ENCODE assay signal across 8 mouse cellular contexts in the genomic region with DNA sequence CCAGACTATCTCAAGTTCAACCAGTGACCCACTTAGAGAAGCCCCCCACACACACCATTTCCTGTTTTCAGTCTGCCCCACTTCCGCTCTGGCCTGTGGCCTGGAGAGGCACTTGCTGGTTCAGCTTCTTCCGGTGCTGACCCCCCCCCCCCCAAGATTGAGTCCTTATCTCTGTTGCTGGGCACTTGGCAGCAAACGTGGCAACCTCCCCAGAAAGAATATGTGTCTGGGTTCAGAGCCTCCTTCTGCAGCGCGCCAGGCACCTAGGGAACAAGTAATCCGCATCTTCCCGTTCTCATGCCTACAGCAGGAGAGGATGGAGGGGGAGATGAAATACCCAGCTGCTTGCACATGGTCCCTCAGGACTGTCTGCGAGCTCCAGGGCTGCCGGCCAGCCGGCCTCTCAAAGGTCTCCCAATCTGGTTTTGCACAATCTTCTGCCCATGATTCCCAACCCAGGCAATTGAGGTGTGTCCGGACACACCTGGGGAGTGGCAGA. TPM values are rescaled to one million over a fixed set of nuclear protein-coding genes. Genes with fewer than 3 reads are reported as not detected.
A peak's percentile ranks its signal among the peaks of the same experiment; 100 is the strongest.
DNase-seq lines count a peak whose midpoint lies in the region; ATAC-seq lines count a peak whose summit lies in the region.

No protein-coding gene starts in this region.

- 50% methylated on average over 10 of the region's 11 CpGs for WGBS in embryonic facial prominence, embryonic 15.5 days
- 34% methylated on average over 11 of the region's 11 CpGs for WGBS in intestine, embryonic 16.5 days

- no peaks in the 10 kb centered on the region for H3K36me3 ChIP-seq in embryonic facial prominence, embryonic 15.5 days
- no peaks in the 10 kb centered on the region for H3K36me3 ChIP-seq in intestine, embryonic 16.5 days (ENCODE audit: control insufficient read depth, insufficient read depth, low read length)

- H3K9me3 ChIP-seq in embryonic facial prominence, embryonic 15.5 days (replicated peaks) = no peaks in the 10 kb centered on the region
- H3K9me3 ChIP-seq in intestine, embryonic 16.5 days (ENCODE audit: control insufficient read depth, low read length) = no peaks in the 10 kb centered on the region

- DNase-seq in cerebellum, adult 11-12 months = peak; percentile 48
- DNase-seq in cerebellum, adult 11 months = no peak
- DNase-seq in 416B (ENCODE audit: low read depth) = peak; percentile 87
- DNase-seq in frontal cortex, postnatal 25 days (ENCODE audit: low spot score in 2 of 2) = no peak
- no peak for DNase-seq in Muller cell, postnatal 12 days (ENCODE audit: inconsistent ontology term)

- peaks cover 32% of the 10 kb centered on the region for H3K4me1 ChIP-seq in embryonic facial prominence, embryonic 15.5 days
- H3K4me1 ChIP-seq in intestine, embryonic 16.5 days (ENCODE audit: control insufficient read depth, insufficient read depth, low read length) = peaks cover 27% of the 10 kb centered on the region

- H3K9ac ChIP-seq in embryonic facial prominence, embryonic 15.5 days = no peak overlapping the region
- H3K9ac ChIP-seq in intestine, embryonic 16.5 days (ENCODE audit: low read depth, low read length) = no peak overlapping the region; the same call in 1 of the 2 replicates

- 0 out of 2 replicates have a peak overlapping the region, but pooled peaks have one; percentile 3 for H3K27ac ChIP-seq in embryonic facial prominence, embryonic 15.5 days (replicated peaks)
- H3K27ac ChIP-seq in intestine, embryonic 16.5 days (ENCODE audit: low read length) = peak overlapping the region; percentile 49

- ATAC-seq in embryonic facial prominence, embryonic 15.5 days (ENCODE audit: insufficient number of reproducible peaks, low FRiP score, low TSS enrichment, low read depth) = no peak
- peak; percentile 34; the same call in 1 of the 2 replicates for ATAC-seq in intestine, embryonic 16.5 days
- ATAC-seq in megakaryocyte progenitor cell, adult 5-6 weeks (replicated peaks; ENCODE audit: poor library complexity) = peak; percentile 10

- H3K4me3 ChIP-seq in embryonic facial prominence, embryonic 15.5 days (replicated peaks) = no peak overlapping the region
- no peak overlapping the region for H3K4me3 ChIP-seq in intestine, embryonic 16.5 days (ENCODE audit: low read length)

- no peaks in the 10 kb centered on the region for H3K27me3 ChIP-seq in embryonic facial prominence, embryonic 15.5 days
- H3K27me3 ChIP-seq in intestine, embryonic 16.5 days (replicated peaks; ENCODE audit: control insufficient read depth, insufficient read depth, low read length) = no peaks in the 10 kb centered on the region

- H3K4me2 ChIP-seq in embryonic facial prominence, embryonic 15.5 days (replicated peaks) = no peak overlapping the region
- peak overlapping the region; percentile 11 for H3K4me2 ChIP-seq in intestine, embryonic 16.5 days (ENCODE audit: low read depth, low read length)

RNA-seq across cellular contexts. Expression of gene Cerk, which starts 4.0 kb away (rescaled TPM):
- polyA plus RNA-seq in embryonic facial prominence, embryonic 15.5 days (2015; fragmentation: Nextera tagmentation; extraction: Ambion mirVana) = 16.8 and 17.4 TPM in 2 replicates
- 7.9 and 8.0 TPM in 2 replicates for polyA plus RNA-seq in intestine, embryonic 16.5 days (2015; fragmentation: Nextera tagmentation; extraction: Ambion mirVana)
- total RNA-seq in megakaryocyte progenitor cell, adult 5-6 weeks (2015) = 25.0 and 26.5 TPM in 2 replicates
- 37.6 and 45.7 TPM in 2 replicates for total RNA-seq in megakaryocyte progenitor cell, adult 5-6 weeks (2017)

RNA-seq across cellular contexts. Expression of gene Tbc1d22a, which starts 32.3 kb away (rescaled TPM):
- polyA plus RNA-seq in embryonic facial prominence, embryonic 15.5 days (2015; fragmentation: Nextera tagmentation; extraction: Ambion mirVana) = 12.4 and 12.8 TPM in 2 replicates
- 12.5 and 13.7 TPM in 2 replicates for polyA plus RNA-seq in intestine, embryonic 16.5 days (2015; fragmentation: Nextera tagmentation; extraction: Ambion mirVana)
- total RNA-seq in megakaryocyte progenitor cell, adult 5-6 weeks (2015) = 12.2 and 12.6 TPM in 2 replicates
- 17.3 and 19.8 TPM in 2 replicates for total RNA-seq in megakaryocyte progenitor cell, adult 5-6 weeks (2017)

Comparison
In these comparisons a context has a peak if more than half of its experiments do, and no peak if none do; other contexts are left out.
1. DNase-seq: peak in cerebellum, adult 11-12 months (single experiment) and 416B (single experiment); none in cerebellum, adult 11 months (single experiment), frontal cortex, postnatal 25 days (0 of 2) and Muller cell, postnatal 12 days (single experiment).